Mouse (Mus musculus) adipocyte (in vitro differentiated cells): ENCODE results near the gene Folr1.
A peak's percentile ranks its signal among the peaks of the same experiment; 100 is the strongest.

ENCODE experiments used
- DNase-seq: peaks from one replicate; pipeline ENCODE4 v3.0.0-alpha.2; 2016; ENCODE audit warnings: low spot score

Gene Folr1

GRCm38 (mm10) chr7:101868241-101869162, 2.1 kb downstream of the Folr1 start:
- no peak for DNase-seq

- no peak for DNase-seq
Measured at GRCm38 (mm10) chr7:101867482-101867881, 3.1 kb downstream of the Folr1 start.

- DNase-seq: no peak
Measured at GRCm38 (mm10) chr7:101866491-101867265, 3.9 kb downstream of the Folr1 start.

- no peak for DNase-seq
Measured at GRCm38 (mm10) chr7:101863415-101863814, 7.2 kb downstream of the Folr1 start, which contains the start of gene Anapc15. TSS of gene Anapc15 (plus strand) at chr7:101863715.

- no peak for DNase-seq
Measured at GRCm38 (mm10) chr7:101862291-101862690, 8.3 kb downstream of the Folr1 start.

- DNase-seq: peak; percentile 93
Measured at GRCm38 (mm10) chr7:101860978-101861377, 9.6 kb downstream of the Folr1 start.

GRCm38 (mm10) chr7:101858362-101858761, 12.2 kb downstream of the Folr1 start:
- DNase-seq: no peak

- no peak for DNase-seq
Measured at GRCm38 (mm10) chr7:101857094-101857493, 13.5 kb downstream of the Folr1 start, which contains the start of gene Folr2. TSS of gene Folr2 (minus strand) at chr7:101857194.

- DNase-seq: no peak
Measured at GRCm38 (mm10) chr7:101853816-101854215, 16.8 kb downstream of the Folr1 start.

- DNase-seq: no peak
Measured at GRCm38 (mm10) chr7:101852846-101853245, 17.7 kb downstream of the Folr1 start.

GRCm38 (mm10) chr7:101851689-101852088, 18.9 kb downstream of the Folr1 start:
- DNase-seq: peak; percentile 38

- no peak for DNase-seq
Measured at GRCm38 (mm10) chr7:101847934-101848333, 22.7 kb downstream of the Folr1 start.

- no peak for DNase-seq
Measured at GRCm38 (mm10) chr7:101844186-101844585, 26.4 kb downstream of the Folr1 start.

- DNase-seq: peak; percentile 76
Measured at GRCm38 (mm10) chr7:101837606-101838471, 32.7 kb downstream of the Folr1 start, which contains the start of gene Inppl1. TSS of gene Inppl1 (minus strand) at chr7:101838229.

GRCm38 (mm10) chr7:101837154-101837605, 33.4 kb downstream of the Folr1 start:
- DNase-seq: no peak

- peak; percentile 73 for DNase-seq
Measured at GRCm38 (mm10) chr7:101836271-101837153, 34.1 kb downstream of the Folr1 start.

GRCm38 (mm10) chr7:101835457-101836109, 35.0 kb downstream of the Folr1 start:
- DNase-seq: peak; percentile 50

- DNase-seq: no peak
Measured at GRCm38 (mm10) chr7:101834903-101835302, 35.7 kb downstream of the Folr1 start.

- DNase-seq: no peak
Measured at GRCm38 (mm10) chr7:101833916-101834584, 36.5 kb downstream of the Folr1 start.
